Mouse (Mus musculus) myocyte (in vitro differentiated cells): ENCODE data around the gene Gprc5d.

Source experiments
- E2F4 ChIP-seq: IDR thresholded peaks from one replicate; pipeline ENCODE4 v1.6.1; 2011; ENCODE audit warnings: mild to moderate bottlenecking, control low read depth, moderate library complexity; ENCODE audit not compliant: insufficient read depth
- MAX ChIP-seq: IDR thresholded peaks from one replicate; pipeline ENCODE4 v1.6.1; 2011; ENCODE audit warnings: low read depth, mild to moderate bottlenecking, control low read depth
- MYOD1 ChIP-seq, 3 experiments: IDR thresholded peaks; one replicate each; pipeline ENCODE4 v1.6.1; 2011; ENCODE audit warnings: control low read depth in 2 of 3, low read depth in 2 of 3, mild to moderate bottlenecking in 2 of 3, moderate library complexity in 1 of 3; ENCODE audit not compliant: insufficient read length in 2 of 3, control insufficient read depth in 1 of 3
- POLR2A ChIP-seq: IDR thresholded peaks from one replicate; pipeline ENCODE4 v1.6.1; 2011; ENCODE audit warnings: low read depth, mild to moderate bottlenecking, control low read depth, moderate library complexity; ENCODE audit not compliant: insufficient read length
- POLR2AphosphoS2 ChIP-seq: IDR thresholded peaks from one replicate; pipeline ENCODE4 v1.6.1; 2011; ENCODE audit warnings: low read depth, control low read depth; ENCODE audit not compliant: insufficient read length
- SRF ChIP-seq: IDR thresholded peaks from one replicate; pipeline ENCODE4 v1.6.1; 2011; ENCODE audit warnings: low read depth; ENCODE audit not compliant: control insufficient read depth, insufficient read length
- USF1 ChIP-seq: IDR thresholded peaks from one replicate; pipeline ENCODE4 v1.6.1; 2011; ENCODE audit warnings: low read depth, mild to moderate bottlenecking, control low read depth, moderate library complexity

DNA sequence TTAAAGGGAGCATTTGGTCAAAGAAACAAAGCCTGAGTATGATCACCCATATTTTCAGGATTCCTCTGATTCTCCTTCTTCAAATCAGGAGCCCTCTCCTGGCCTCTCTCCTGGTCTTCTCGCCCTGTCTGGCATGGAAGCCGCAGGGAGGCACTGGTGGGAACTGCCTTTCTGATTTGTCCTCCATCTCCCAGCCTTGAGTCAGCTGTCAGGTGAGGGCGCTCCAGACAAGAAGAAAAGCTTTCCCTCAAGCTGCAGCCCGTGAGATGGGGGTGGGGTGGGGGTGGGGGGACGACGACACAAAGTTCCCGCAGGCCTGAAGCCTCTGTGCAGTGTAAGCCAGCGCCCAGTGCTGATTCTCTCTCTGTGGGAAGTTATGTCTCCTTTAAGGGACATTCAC, 28.3 kb downstream of the Gprc5d start:
- no peak for TF ChIP-seq USF1
- no peak for TF ChIP-seq POLR2A
- no peak for TF ChIP-seq MYOD1 (IDR thresholded peaks at IDR 0.05; ENCODE audit: control insufficient read depth in 1 of 3, insufficient read length in 2 of 3, low read depth in 2 of 3)
- no peak for TF ChIP-seq E2F4
- TF ChIP-seq POLR2AphosphoS2 = no peak
- no peak for TF ChIP-seq MAX
- no peak for TF ChIP-seq SRF
